Mouse (Mus musculus) midbrain, embryonic 14.5 days (tissue): ENCODE data around the gene Ogg1. TPM values are rescaled to one million over a fixed set of nuclear protein-coding genes. Genes with fewer than 3 reads are reported as not detected.

Experiments used
- ATAC-seq: fragments of 200-750 bp; cut with Nextera tagmentation; 2 replicates; pipeline ENCODE4 v1.8.0; 2017; ENCODE audit warnings: moderate number of reproducible peaks, moderate library complexity; ENCODE audit not compliant: low FRiP score, low TSS enrichment
- DNase-seq: peaks from one replicate; pipeline ENCODE4 v3.0.0-alpha.2; 2015
- H3K27ac ChIP-seq: fragments of 300-500 bp; sonication (generic); replicated peaks from 2 replicates; pipeline ENCODE4 v1.5.1; 2014; ENCODE audit warnings: mild to moderate bottlenecking, low read depth, low read length, moderate library complexity
- H3K27me3 ChIP-seq: fragments of 300-500 bp; sonication (generic); 2 replicates; pipeline ENCODE4 v1.6.1; 2014; ENCODE audit warnings: low read length, control low read depth, mixed read lengths; ENCODE audit not compliant: control insufficient read depth, insufficient read depth
- H3K36me3 ChIP-seq: fragments of 300-500 bp; sonication (generic); 2 replicates; pipeline ENCODE4 v1.6.1; 2014; ENCODE audit warnings: low read length, control low read depth; ENCODE audit not compliant: control insufficient read depth, insufficient read depth
- H3K4me1 ChIP-seq: fragments of 300-500 bp; sonication (generic); 2 replicates; pipeline ENCODE4 v1.6.1; 2014; ENCODE audit warnings: mild to moderate bottlenecking, antibody characterized with exemption, low read length, control low read depth; ENCODE audit not compliant: control insufficient read depth, insufficient read depth
- H3K4me2 ChIP-seq: fragments of 300-500 bp; sonication (generic); 2 replicates; pipeline ENCODE4 v1.6.1; 2014; ENCODE audit warnings: mild to moderate bottlenecking, low read length, moderate library complexity
- H3K4me3 ChIP-seq: fragments of 300-500 bp; sonication (generic); replicated peaks from 2 replicates; pipeline ENCODE4 v1.5.1; 2014; ENCODE audit warnings: low read depth, low read length
- H3K9ac ChIP-seq: fragments of 300-500 bp; sonication (generic); replicated peaks from 2 replicates; pipeline ENCODE4 v1.6.1; 2014; ENCODE audit warnings: mild to moderate bottlenecking, low read length, moderate library complexity
- H3K9me3 ChIP-seq: fragments of 300-500 bp; sonication (generic); 2 replicates; pipeline ENCODE4 v1.6.1; 2016; ENCODE audit warnings: low read length, control low read depth, mixed read lengths; ENCODE audit not compliant: control insufficient read depth
- WGBS: fragments of 180-500 bp; shearing (Covaris S2); extraction: QIAGEN DNeasy Blood & Tissue Kit; methylation state at CpG from one replicate; pipeline ENCODE4 v1.1.7; 2014; 5-methylcytosine and 5-hydroxymethylcytosine counted together
- polyA plus RNA-seq: library from polyadenylated mRNA; unstranded; fragments of >200 nt; fragmentation: Nextera tagmentation; extraction: Ambion mirVana; gene quantifications from 2 replicates; pipeline ENCODE4 v1.2.1, GENCODE M21; 2014

Ogg1 gene
- polyA plus RNA-seq, 1 experiment from 2014 or later: 9.8 TPM

DNA sequence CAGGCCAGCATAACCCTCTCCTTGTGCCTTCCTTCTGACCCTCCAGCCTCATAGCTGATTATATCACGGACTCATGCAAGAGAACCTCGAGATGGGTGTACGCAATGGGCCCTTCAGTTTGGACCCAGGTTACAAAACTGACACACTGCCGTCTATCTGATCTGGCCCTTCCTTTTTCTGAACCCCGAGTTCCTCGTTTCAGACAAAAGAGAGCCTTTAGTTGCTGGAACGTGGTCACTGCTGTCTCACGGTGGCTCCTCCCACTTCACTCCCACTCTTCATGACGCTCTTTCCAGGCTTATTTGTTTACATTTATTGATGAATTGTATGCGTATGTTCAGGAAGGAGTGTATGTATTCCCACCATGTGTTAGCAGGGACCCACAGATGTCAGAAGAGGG, 24.9 kb downstream of the Ogg1 start:
- DNase-seq (no peak), ATAC-seq (no peak)
- Histone ChIP-seq H3K4me1 (no peaks in the 10 kb centered on the region), H3K9me3 (no peaks in the 10 kb centered on the region), H3K4me2 (no peak overlapping the region), H3K4me3 (no peak overlapping the region), H3K27me3 (no peaks in the 10 kb centered on the region), H3K27ac (no peak overlapping the region), H3K9ac (no peak overlapping the region), H3K36me3 (no peaks in the 10 kb centered on the region)
- 62% methylated on average over 10 of the region's 10 CpGs for WGBS

DNA sequence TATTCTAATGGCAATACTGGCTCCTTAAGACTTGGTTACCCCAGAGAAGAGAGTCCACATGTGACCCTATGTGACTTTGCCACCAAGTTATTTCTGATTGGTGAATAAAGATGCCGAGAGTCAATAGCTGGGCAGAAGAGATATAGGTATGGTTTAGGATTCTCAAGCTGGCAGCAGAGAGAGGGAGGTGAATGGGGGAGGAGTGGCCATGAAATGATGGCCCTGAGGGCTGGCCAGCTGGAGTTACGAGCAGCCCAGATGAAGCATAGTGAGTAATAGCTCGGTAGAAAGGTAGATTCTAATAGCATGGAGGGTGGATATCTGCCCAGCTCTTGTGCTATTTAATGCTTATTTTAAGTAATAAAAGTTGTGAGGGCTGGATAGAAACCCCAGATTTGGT, 26.0 kb downstream of the Ogg1 start:
- DNase-seq: no peak
- ATAC-seq: no peak
- Histone ChIP-seq H3K4me3 (no peak overlapping the region), H3K9ac (no peak overlapping the region), H3K36me3 (no peaks in the 10 kb centered on the region), H3K9me3 (no peaks in the 10 kb centered on the region), H3K27me3 (no peaks in the 10 kb centered on the region), H3K4me2 (no peak overlapping the region), H3K27ac (no peak overlapping the region), H3K4me1 (no peaks in the 10 kb centered on the region)
- 82% methylated on average over 3 of the region's 3 CpGs for WGBS

DNA sequence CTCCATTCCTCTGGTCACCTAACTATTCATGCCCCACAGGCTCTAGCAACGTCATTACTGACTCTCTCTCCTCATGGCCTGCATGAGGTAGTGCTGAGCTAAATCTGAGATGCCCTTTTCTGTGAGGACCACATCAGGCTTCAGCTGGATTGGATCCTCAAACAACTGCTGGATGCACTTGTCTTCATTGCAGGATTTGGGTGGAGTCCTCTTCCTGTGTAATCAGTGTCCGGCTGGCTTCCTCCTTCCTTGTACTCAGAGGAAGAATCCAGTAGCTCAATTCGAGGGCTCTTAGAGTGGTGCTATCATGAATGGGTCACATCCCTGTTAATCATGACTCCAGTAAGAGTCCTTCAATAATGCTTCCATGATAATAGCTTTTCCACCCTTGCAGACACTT, 26.9 kb downstream of the Ogg1 start:
- no peak for ATAC-seq
- Histone ChIP-seq H3K36me3 (no peaks in the 10 kb centered on the region), H3K4me1 (no peaks in the 10 kb centered on the region), H3K27me3 (no peaks in the 10 kb centered on the region), H3K4me3 (no peak overlapping the region), H3K4me2 (no peak overlapping the region), H3K9ac (no peak overlapping the region), H3K9me3 (no peaks in the 10 kb centered on the region), H3K27ac (no peak overlapping the region)
- 77% methylated on average over 3 of the region's 3 CpGs for WGBS
- DNase-seq: no peak

DNA sequence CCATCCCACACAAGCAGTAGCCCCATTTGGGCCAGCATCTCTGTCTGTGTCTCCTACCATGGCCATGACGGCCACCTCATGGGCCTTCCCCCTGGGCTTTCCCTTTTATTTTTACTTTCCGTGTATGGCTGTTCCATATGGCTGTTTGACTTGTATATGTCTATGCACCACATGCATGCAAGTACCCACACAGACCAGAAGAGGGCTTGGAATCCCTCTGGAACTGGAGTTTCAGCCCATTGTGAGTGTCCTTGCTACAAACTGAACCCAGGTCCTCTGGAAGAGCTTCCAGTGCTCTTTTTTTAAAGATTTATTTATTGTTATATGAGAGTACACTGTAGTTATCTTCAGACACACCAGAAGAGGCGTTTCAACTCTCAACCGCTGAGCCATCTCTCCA, 34.7 kb downstream of the Ogg1 start:
- H3K27me3 ChIP-seq: no peaks in the 10 kb centered on the region
- H3K36me3 ChIP-seq: peaks cover 3% of the 10 kb centered on the region; the same call in 1 of the 2 replicates
- no peak overlapping the region for H3K4me2 ChIP-seq
- no peak for DNase-seq
- H3K9ac ChIP-seq: no peak overlapping the region
- 78% methylated on average over 4 of the region's 4 CpGs for WGBS
- H3K4me3 ChIP-seq: no peak overlapping the region
- H3K4me1 ChIP-seq: no peaks in the 10 kb centered on the region
- H3K9me3 ChIP-seq: no peaks in the 10 kb centered on the region
- no peak overlapping the region for H3K27ac ChIP-seq
- no peak for ATAC-seq

DNA sequence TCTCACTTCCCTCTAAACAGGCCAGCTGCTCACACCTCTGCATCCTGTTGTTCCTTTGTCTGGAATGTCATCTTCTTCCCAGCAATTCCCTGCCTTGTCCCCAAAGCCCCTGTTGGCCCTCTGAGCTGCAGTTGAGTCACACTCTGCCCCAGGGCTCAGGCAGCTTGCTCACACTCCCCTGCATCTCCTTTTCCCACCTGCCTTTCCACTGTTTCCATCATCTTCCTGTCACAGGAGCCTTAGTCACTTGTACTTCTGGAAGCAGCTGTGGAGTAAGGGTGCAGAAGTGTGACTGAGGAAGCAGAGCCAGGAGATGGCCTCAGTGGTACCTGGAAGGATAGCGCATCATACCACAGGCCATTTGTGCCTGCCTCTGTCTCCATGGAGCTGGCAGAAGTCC, 35.5 kb downstream of the Ogg1 start:
- no peaks in the 10 kb centered on the region for H3K27me3 ChIP-seq
- no peak for DNase-seq
- H3K27ac ChIP-seq: no peak overlapping the region
- no peaks in the 10 kb centered on the region for H3K9me3 ChIP-seq
- no peaks in the 10 kb centered on the region for H3K4me1 ChIP-seq
- H3K4me3 ChIP-seq: no peak overlapping the region
- no peak overlapping the region for H3K9ac ChIP-seq
- H3K36me3 ChIP-seq: peaks cover 9% of the 10 kb centered on the region; the same call in 1 of the 2 replicates
- 96% methylated on average over 1 of the region's 1 CpGs for WGBS
- no peak for ATAC-seq
- no peak overlapping the region for H3K4me2 ChIP-seq

DNA sequence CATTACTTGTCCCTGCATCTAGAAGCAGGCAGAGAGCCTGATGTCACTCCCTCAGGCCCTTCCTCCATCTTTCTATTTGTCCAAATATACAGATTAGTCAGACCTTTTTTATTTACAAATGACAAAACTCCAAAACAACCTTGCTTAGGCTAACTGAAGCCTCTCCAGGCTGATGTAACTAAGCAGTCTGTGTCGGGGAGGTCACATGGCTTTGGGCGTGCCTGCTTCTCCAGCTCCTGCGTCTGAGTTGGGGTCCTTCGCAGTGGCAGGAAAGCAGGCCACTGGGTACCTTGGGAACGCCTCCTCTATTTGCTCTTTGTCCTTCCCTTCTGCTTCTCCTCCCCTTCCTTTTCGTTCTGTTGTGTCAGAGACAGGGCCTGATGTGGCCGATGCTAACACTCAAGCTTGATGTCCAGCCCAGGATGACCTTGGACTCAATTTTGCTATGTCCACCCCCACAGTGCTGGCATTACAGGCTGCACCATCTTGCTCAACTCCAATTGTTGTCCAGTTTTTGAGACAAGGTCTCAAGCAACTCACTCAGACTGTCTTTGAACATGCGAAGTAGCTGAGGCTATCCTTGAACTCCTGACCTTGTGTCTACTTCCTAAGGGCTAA, 37.9 kb downstream of the Ogg1 start:
- 65% methylated on average over 8 of the region's 8 CpGs for WGBS
- Histone ChIP-seq H3K4me1 (no peaks in the 10 kb centered on the region), H3K27me3 (no peaks in the 10 kb centered on the region), H3K9me3 (no peaks in the 10 kb centered on the region), H3K9ac (no peak overlapping the region), H3K4me2 (no peak overlapping the region), H3K27ac (no peak overlapping the region), H3K36me3 (peaks cover 28% of the 10 kb centered on the region), H3K4me3 (no peak overlapping the region)
- ATAC-seq: no peak
- no peak for DNase-seq

DNA sequence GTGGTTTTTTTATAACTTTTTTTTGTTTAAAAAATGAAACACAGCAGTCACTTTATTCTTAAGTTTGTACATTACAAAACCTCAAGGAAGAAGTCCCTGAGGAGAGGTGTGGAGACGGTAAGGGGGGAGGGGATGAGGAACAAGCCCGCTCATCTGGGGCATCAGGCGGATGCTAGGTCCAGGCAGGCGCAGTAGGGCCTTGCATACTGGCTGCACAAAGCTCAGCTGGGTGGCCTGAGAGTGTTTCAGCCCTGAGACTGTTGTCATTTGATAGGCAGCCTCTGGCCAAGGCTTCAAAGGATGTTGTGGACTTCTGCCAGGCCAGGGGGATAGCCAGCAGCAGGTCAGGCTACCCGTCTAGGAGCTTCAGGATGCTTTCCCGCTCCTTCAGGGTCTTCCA, 39.9 kb downstream of the Ogg1 start:
- no peaks in the 10 kb centered on the region for H3K27me3 ChIP-seq
- H3K4me2 ChIP-seq: no peak overlapping the region
- DNase-seq (no peak), ATAC-seq (no peak)
- no peak overlapping the region for H3K9ac ChIP-seq
- H3K4me3 ChIP-seq: no peak overlapping the region
- no peaks in the 10 kb centered on the region for H3K9me3 ChIP-seq
- H3K27ac ChIP-seq: no peak overlapping the region
- H3K4me1 ChIP-seq: no peaks in the 10 kb centered on the region
- peaks cover 48% of the 10 kb centered on the region for H3K36me3 ChIP-seq
- 90% methylated on average over 6 of the region's 6 CpGs for WGBS

DNA sequence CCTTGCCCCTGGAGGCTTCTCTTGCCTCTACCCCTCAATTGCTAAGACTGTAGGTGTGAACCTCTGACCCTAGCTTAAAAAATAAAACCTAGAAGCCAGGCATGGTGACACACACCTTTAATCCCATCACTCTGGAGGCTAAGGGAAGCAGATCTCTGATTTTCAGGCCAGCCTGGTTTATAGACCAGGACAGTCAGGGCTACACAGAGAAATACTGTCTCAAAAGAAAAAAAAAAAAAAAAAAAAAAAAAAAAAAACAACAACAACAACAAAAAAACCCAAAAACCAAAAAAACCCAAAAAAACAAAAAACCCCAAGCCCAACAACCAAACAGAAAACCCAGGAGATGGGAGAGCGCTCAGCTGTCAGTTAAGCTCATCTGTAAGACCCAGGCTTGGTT, 40.8 kb downstream of the Ogg1 start:
- H3K4me2 ChIP-seq: no peak overlapping the region
- no peaks in the 10 kb centered on the region for H3K4me1 ChIP-seq
- ATAC-seq (no peak), DNase-seq (no peak)
- peaks cover 56% of the 10 kb centered on the region for H3K36me3 ChIP-seq
- no peak overlapping the region for H3K27ac ChIP-seq
- H3K9me3 ChIP-seq: no peaks in the 10 kb centered on the region
- H3K9ac ChIP-seq: no peak overlapping the region
- H3K4me3 ChIP-seq: no peak overlapping the region
- 92% methylated on average over 1 of the region's 1 CpGs for WGBS
- H3K27me3 ChIP-seq: no peaks in the 10 kb centered on the region

DNA sequence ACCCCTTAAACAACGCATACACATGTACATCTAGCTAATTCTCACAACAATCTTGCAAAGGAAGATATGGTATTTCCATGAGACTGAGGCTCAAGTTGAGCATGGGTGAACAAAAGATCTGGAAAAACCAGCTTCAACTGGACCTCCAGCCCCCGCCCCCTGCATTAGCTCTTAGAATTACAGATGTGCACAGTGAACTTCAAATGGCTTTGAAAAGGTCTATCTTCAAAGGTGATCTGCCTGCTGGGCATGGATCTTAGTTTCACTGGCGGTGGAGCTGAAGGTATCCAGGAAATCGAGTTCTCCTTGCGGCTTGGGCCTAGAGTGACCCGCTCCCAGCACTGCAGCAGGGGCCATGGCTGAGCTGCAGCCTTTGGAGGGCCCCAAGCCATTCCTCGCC, 41.4 kb downstream of the Ogg1 start:
- DNase-seq (no peak), ATAC-seq (no peak)
- no peak overlapping the region for H3K9ac ChIP-seq
- H3K4me2 ChIP-seq: no peak overlapping the region
- H3K27ac ChIP-seq: no peak overlapping the region
- H3K4me1 ChIP-seq: no peaks in the 10 kb centered on the region
- 89% methylated on average over 7 of the region's 7 CpGs for WGBS
- H3K9me3 ChIP-seq: no peaks in the 10 kb centered on the region
- peaks cover 62% of the 10 kb centered on the region for H3K36me3 ChIP-seq
- no peak overlapping the region for H3K4me3 ChIP-seq
- no peaks in the 10 kb centered on the region for H3K27me3 ChIP-seq
